Mouse (Mus musculus) hindbrain, embryonic 13.5 days (tissue): ENCODE results near the gene Cnn3. TPM values are rescaled to one million over a fixed set of nuclear protein-coding genes. Genes with fewer than 3 reads are reported as not detected.

Experiments used
- ATAC-seq: fragments of 200-750 bp; cut with Nextera tagmentation; 2 replicates; pipeline ENCODE4 v1.8.0; 2017; ENCODE audit warnings: moderate TSS enrichment; ENCODE audit not compliant: low FRiP score
- H3K27ac ChIP-seq: fragments of 300-500 bp; sonication (generic); 2 replicates; pipeline ENCODE4 v1.5.1; 2015; ENCODE audit warnings: inconsistent platforms, mild to moderate bottlenecking, moderate library complexity
- H3K27me3 ChIP-seq: fragments of 300-500 bp; sonication (generic); 2 replicates; pipeline ENCODE4 v1.6.1; 2015; ENCODE audit warnings: mild to moderate bottlenecking, inconsistent platforms
- H3K36me3 ChIP-seq: fragments of 300-500 bp; sonication (generic); 2 replicates; pipeline ENCODE4 v1.6.1; 2015; ENCODE audit warnings: mild to moderate bottlenecking, inconsistent platforms
- H3K4me1 ChIP-seq: fragments of 300-500 bp; sonication (generic); replicated peaks from 2 replicates; pipeline ENCODE4 v1.6.1; 2015; ENCODE audit warnings: inconsistent platforms
- H3K4me2 ChIP-seq: fragments of 300-500 bp; sonication (generic); 2 replicates; pipeline ENCODE4 v1.6.1; 2015; ENCODE audit warnings: inconsistent platforms, mild to moderate bottlenecking, moderate library complexity
- H3K4me3 ChIP-seq: fragments of 300-500 bp; sonication (generic); 2 replicates; pipeline ENCODE4 v1.5.1; 2015; ENCODE audit warnings: mild to moderate bottlenecking, inconsistent platforms
- H3K9ac ChIP-seq: fragments of 300-500 bp; sonication (generic); 2 replicates; pipeline ENCODE4 v1.6.1; 2015; ENCODE audit warnings: mild to moderate bottlenecking, inconsistent platforms
- H3K9me3 ChIP-seq: fragments of 300-500 bp; sonication (generic); 2 replicates; pipeline ENCODE4 v1.6.1; 2016; ENCODE audit warnings: inconsistent platforms
- WGBS: fragments of 180-500 bp; shearing (Covaris S2); methylation state at CpG from one replicate; pipeline ENCODE4 v1.1.7; 2015; 5-methylcytosine and 5-hydroxymethylcytosine counted together
- polyA plus RNA-seq: library from polyadenylated mRNA; unstranded; fragments of >200 nt; fragmentation: Nextera tagmentation; extraction: Ambion mirVana; gene quantifications from 2 replicates; pipeline ENCODE4 v1.2.1, GENCODE M21; 2015

Cnn3 gene
- polyA plus RNA-seq, 1 experiment from 2014 or later: 654 TPM

- peak overlapping the region; percentile 99 for H3K27ac ChIP-seq
- H3K4me1 ChIP-seq: peaks cover 43% of the 10 kb centered on the region
- peak overlapping the region; percentile 90 for H3K4me3 ChIP-seq
- ATAC-seq: peak; percentile 64
- WGBS: under 1% methylated on average over 92 of the region's 93 CpGs
- H3K4me2 ChIP-seq: peak overlapping the region; percentile 82
- 0 out of 2 replicates have a peak, but pooled peaks cover 5% of the 10 kb centered on the region for H3K27me3 ChIP-seq
- H3K9ac ChIP-seq: peak overlapping the region; percentile 97
- H3K9me3 ChIP-seq: no peaks in the 10 kb centered on the region
- no peaks in the 10 kb centered on the region for H3K36me3 ChIP-seq
Observed at GRCm38 (mm10) chr3:121426621-121427519, 573 bp downstream of the Cnn3 start.

- peak overlapping the region; percentile 97 for H3K9ac ChIP-seq
- 0 out of 2 replicates have a peak, but pooled peaks cover 5% of the 10 kb centered on the region for H3K27me3 ChIP-seq
- peak overlapping the region; percentile 99 for H3K27ac ChIP-seq
- peak overlapping the region; percentile 82 for H3K4me2 ChIP-seq
- no peaks in the 10 kb centered on the region for H3K36me3 ChIP-seq
- peak overlapping the region; percentile 90 for H3K4me3 ChIP-seq
- 0% methylated on average over 13 of the region's 13 CpGs for WGBS
- H3K9me3 ChIP-seq: no peaks in the 10 kb centered on the region
- peaks cover 50% of the 10 kb centered on the region for H3K4me1 ChIP-seq
- ATAC-seq: peak; percentile 67
Observed at GRCm38 (mm10) chr3:121427520-121427908, 1.2 kb downstream of the Cnn3 start.

- H3K4me1 ChIP-seq: peaks cover 57% of the 10 kb centered on the region
Observed at GRCm38 (mm10) chr3:121428230-121428629, 1.9 kb downstream of the Cnn3 start.

GRCm38 (mm10) chr3:121428696-121429259 is 2.5 kb downstream of the Cnn3 start:
- H3K9ac ChIP-seq: peak overlapping the region; percentile 97
- ATAC-seq: no peak
- H3K27ac ChIP-seq: peak overlapping the region; percentile 99
- H3K9me3 ChIP-seq: no peaks in the 10 kb centered on the region
- peak overlapping the region; percentile 90 for H3K4me3 ChIP-seq
- H3K27me3 ChIP-seq: 0 out of 2 replicates have a peak, but pooled peaks cover 5% of the 10 kb centered on the region
- no peaks in the 10 kb centered on the region for H3K36me3 ChIP-seq
- H3K4me1 ChIP-seq: peaks cover 62% of the 10 kb centered on the region
- peak overlapping the region; percentile 82 for H3K4me2 ChIP-seq
- 51% methylated on average over 11 of the region's 11 CpGs for WGBS

More at GRCm38 (mm10) chr3:121428230-121428629, 1.9 kb downstream of the Cnn3 start:
- Histone ChIP-seq H3K9ac (peak overlapping the region; percentile 97), H3K27ac (peak overlapping the region; percentile 99), H3K4me2 (peak overlapping the region; percentile 82), H3K4me3 (peak overlapping the region; percentile 90), H3K9me3 (no peaks in the 10 kb centered on the region), H3K36me3 (no peaks in the 10 kb centered on the region), H3K27me3 (0 out of 2 replicates have a peak, but pooled peaks cover 5% of the 10 kb centered on the region)
- no peak for ATAC-seq
- WGBS: 7% methylated on average over 8 of the region's 8 CpGs

GRCm38 (mm10) chr3:121429469-121429868 is 3.2 kb downstream of the Cnn3 start:
- 0 out of 2 replicates have a peak, but pooled peaks cover 2% of the 10 kb centered on the region for H3K27me3 ChIP-seq
- H3K36me3 ChIP-seq: no peaks in the 10 kb centered on the region
- H3K4me3 ChIP-seq: peak overlapping the region; percentile 90
- no peak for ATAC-seq
- WGBS: 10% methylated on average over 3 of the region's 3 CpGs
- H3K27ac ChIP-seq: peak overlapping the region; percentile 35
- peak overlapping the region; percentile 82 for H3K4me2 ChIP-seq
- peak overlapping the region; percentile 97 for H3K9ac ChIP-seq
- H3K4me1 ChIP-seq: peaks cover 69% of the 10 kb centered on the region
- no peaks in the 10 kb centered on the region for H3K9me3 ChIP-seq

- Histone ChIP-seq H3K27ac (peak overlapping the region; percentile 27; the same call in 1 of the 2 replicates), H3K4me1 (peaks cover 78% of the 10 kb centered on the region), H3K27me3 (no peaks in the 10 kb centered on the region), H3K36me3 (no peaks in the 10 kb centered on the region), H3K9ac (peak overlapping the region; percentile 97; the same call in 1 of the 2 replicates), H3K9me3 (no peaks in the 10 kb centered on the region), H3K4me3 (peak overlapping the region; percentile 90; the same call in 1 of the 2 replicates), H3K4me2 (peak overlapping the region; percentile 82)
- WGBS: 25% methylated on average over 7 of the region's 7 CpGs
- ATAC-seq: no peak
Observed at GRCm38 (mm10) chr3:121430289-121430936, 4.1 kb downstream of the Cnn3 start.

GRCm38 (mm10) chr3:121433359-121433758 is 7.1 kb downstream of the Cnn3 start:
- peaks cover 94% of the 10 kb centered on the region for H3K4me1 ChIP-seq
- H3K27ac ChIP-seq: peak overlapping the region; percentile 60; the same call in 1 of the 2 replicates
- no peak overlapping the region for H3K9ac ChIP-seq
- no peak overlapping the region for H3K4me3 ChIP-seq
- H3K27me3 ChIP-seq: no peaks in the 10 kb centered on the region
- WGBS: 86% methylated on average over 6 of the region's 6 CpGs
- H3K4me2 ChIP-seq: no peak overlapping the region
- ATAC-seq: no peak
- H3K9me3 ChIP-seq: no peaks in the 10 kb centered on the region
- peaks cover 4% of the 10 kb centered on the region; the same call in 1 of the 2 replicates for H3K36me3 ChIP-seq

- Histone ChIP-seq H3K36me3 (peaks cover 4% of the 10 kb centered on the region; the same call in 1 of the 2 replicates), H3K4me3 (no peak overlapping the region), H3K27me3 (no peaks in the 10 kb centered on the region), H3K4me1 (peaks cover 93% of the 10 kb centered on the region), H3K9ac (no peak overlapping the region), H3K9me3 (no peaks in the 10 kb centered on the region), H3K27ac (peak overlapping the region; percentile 60; the same call in 1 of the 2 replicates), H3K4me2 (0 out of 2 replicates have a peak overlapping the region, but pooled peaks have one; percentile 23)
- WGBS: 64% methylated on average over 8 of the region's 8 CpGs
- no peak for ATAC-seq
Observed at GRCm38 (mm10) chr3:121433968-121434533, 7.8 kb downstream of the Cnn3 start.

GRCm38 (mm10) chr3:121435296-121435695 is 9.0 kb downstream of the Cnn3 start:
- H3K36me3 ChIP-seq: peaks cover 4% of the 10 kb centered on the region; the same call in 1 of the 2 replicates
- H3K4me2 ChIP-seq: 0 out of 2 replicates have a peak overlapping the region, but pooled peaks have one; percentile 1
- no peak for ATAC-seq
- H3K27ac ChIP-seq: peak overlapping the region; percentile 68
- H3K4me1 ChIP-seq: peaks cover 93% of the 10 kb centered on the region
- H3K9ac ChIP-seq: no peak overlapping the region
- 69% methylated on average over 5 of the region's 5 CpGs for WGBS
- H3K9me3 ChIP-seq: no peaks in the 10 kb centered on the region
- H3K4me3 ChIP-seq: no peak overlapping the region
- no peaks in the 10 kb centered on the region for H3K27me3 ChIP-seq

- no peak overlapping the region for H3K27ac ChIP-seq
- no peak overlapping the region for H3K4me3 ChIP-seq
- H3K9me3 ChIP-seq: no peaks in the 10 kb centered on the region
- no peak overlapping the region for H3K4me2 ChIP-seq
- no peak overlapping the region for H3K9ac ChIP-seq
- peaks cover 12% of the 10 kb centered on the region for H3K36me3 ChIP-seq
- 88% methylated on average over 7 of the region's 7 CpGs for WGBS
- ATAC-seq: no peak
- peaks cover 83% of the 10 kb centered on the region for H3K4me1 ChIP-seq
- H3K27me3 ChIP-seq: no peaks in the 10 kb centered on the region
Observed at GRCm38 (mm10) chr3:121437070-121437469, 10.8 kb downstream of the Cnn3 start.

- no peak for ATAC-seq
- H3K4me1 ChIP-seq: peaks cover 75% of the 10 kb centered on the region
- no peak overlapping the region for H3K4me2 ChIP-seq
Observed at GRCm38 (mm10) chr3:121437996-121438395, 11.7 kb downstream of the Cnn3 start.

More at GRCm38 (mm10) chr3:121437996-121438395, 11.7 kb downstream of the Cnn3 start:
- Histone ChIP-seq H3K9ac (0 out of 2 replicates have a peak overlapping the region, but pooled peaks have one; percentile 24), H3K9me3 (no peaks in the 10 kb centered on the region), H3K36me3 (peaks cover 22% of the 10 kb centered on the region), H3K27ac (no peak overlapping the region), H3K27me3 (no peaks in the 10 kb centered on the region), H3K4me3 (no peak overlapping the region)
- WGBS: 67% methylated on average over 7 of the region's 7 CpGs
